Mouse (Mus musculus) layer of hippocampus, adult 9-11 months (tissue): ENCODE measurements around the gene Gm21586.
"Not testable (repeated sequence)": the region's sequence is repeated elsewhere in the genome, so short reads cannot be mapped to it uniquely, and the experiment has no call there.

Experiments used
- DNase-seq: peaks from one replicate; pipeline ENCODE4 v3.0.0; 2022

The Gm21586 gene

DNA sequence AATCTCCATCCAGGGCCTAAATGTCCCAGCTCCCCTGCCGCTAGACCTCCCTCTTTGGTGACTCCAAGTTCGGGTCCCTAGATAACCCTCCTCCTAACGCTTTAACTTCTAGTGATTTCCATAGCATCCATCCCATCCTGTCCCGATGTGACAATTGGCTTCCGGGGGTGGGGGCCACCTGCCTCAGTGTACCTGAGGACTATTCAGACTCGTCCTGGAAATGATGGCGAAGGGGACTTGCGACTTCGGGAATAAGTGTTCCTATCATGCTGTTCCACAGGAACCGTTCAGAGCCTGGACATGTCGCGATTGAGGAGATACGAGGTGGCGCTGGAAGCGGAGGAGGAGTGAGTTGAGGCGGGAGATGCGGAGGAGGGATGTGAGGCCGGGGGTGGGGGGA lies at the start of gene Gm21586:
Gene Gm21586 (plus strand): TSS at position 301 of the 400 bp plus-strand sequence.
- DNase-seq = not testable (repeated sequence)

- not testable (repeated sequence) for DNase-seq
These were observed 27.3 kb downstream of the Gm21586 start, which contains the start of gene Gm2163 for GRCm38 (mm10) chr4:42466452-42466851. TSS of gene Gm2163 (plus strand) at chr4:42466752.
